Mouse (Mus musculus) ES-E14 (cell line): Measurements from ENCODE around the gene Bik. TPM values are rescaled to one million over a fixed set of nuclear protein-coding genes. Genes with fewer than 3 reads are reported as not detected.

Experiments
- DNase-seq: peaks from one replicate; pipeline ENCODE4 v3.0.0-alpha.2; 2013; ENCODE audit warnings: low read depth, low spot score
- H3K27ac ChIP-seq: 2 replicates; pipeline ENCODE4 v1.5.1; 2012; ENCODE audit warnings: low read depth, mild to moderate bottlenecking, low read length, moderate library complexity, mixed read lengths; ENCODE audit not compliant: poor library complexity, insufficient read depth, severe bottlenecking
- H3K36me3 ChIP-seq: 2 replicates; pipeline ENCODE4 v1.6.1; 2012; ENCODE audit warnings: mild to moderate bottlenecking, low read length, moderate library complexity, mixed read lengths; ENCODE audit not compliant: control insufficient read depth, poor library complexity, insufficient read depth, severe bottlenecking
- H3K4me1 ChIP-seq, 2 experiments: fragments of 150-350 bp in 1 of 2; sonication (generic) in 1 of 2; 2 replicates each; pipeline ENCODE4 v1.6.1; 2012; ENCODE audit warnings: low read length in 2 of 2, mild to moderate bottlenecking in 1 of 2, mixed read lengths in 1 of 2; ENCODE audit not compliant: control insufficient read depth in 2 of 2, insufficient read depth in 2 of 2, poor library complexity in 1 of 2
- H3K4me3 ChIP-seq, 2 experiments: fragments of 150-350 bp in 1 of 2; sonication (generic) in 1 of 2; 2 replicates each; pipeline ENCODE4 v1.5.1; 2012; ENCODE audit warnings: low read length in 2 of 2, low read depth in 1 of 2, mild to moderate bottlenecking in 1 of 2, mixed read lengths in 1 of 2; ENCODE audit not compliant: insufficient read depth in 1 of 2, poor library complexity in 1 of 2, severe bottlenecking in 1 of 2
- H3K9ac ChIP-seq: 2 replicates; pipeline ENCODE4 v1.6.1; 2012; ENCODE audit warnings: low read depth, mild to moderate bottlenecking, low read length, mixed read lengths; ENCODE audit not compliant: poor library complexity, insufficient read depth, severe bottlenecking
- H3K9me3 ChIP-seq: fragments of 150-350 bp; sonication (generic); 2 replicates; pipeline ENCODE4 v1.6.1; 2012; ENCODE audit warnings: low read depth, mild to moderate bottlenecking, low read length; ENCODE audit not compliant: control insufficient read depth, insufficient read depth
- CHD2 ChIP-seq: IDR thresholded peaks from 2 replicates; pipeline ENCODE4 v1.6.1; 2014; ENCODE audit warnings: mild to moderate bottlenecking, low read depth, low read length, inconsistent platforms
- HCFC1 ChIP-seq: IDR thresholded peaks from 2 replicates; pipeline ENCODE4 v1.6.1; 2012; ENCODE audit warnings: low read length, inconsistent platforms, borderline replicate concordance; ENCODE audit not compliant: insufficient read depth
- MAFK ChIP-seq: IDR thresholded peaks from 2 replicates; pipeline ENCODE4 v1.6.1; 2014; ENCODE audit warnings: mild to moderate bottlenecking, low read depth, low read length, inconsistent platforms; ENCODE audit not compliant: insufficient read depth
- ZC3H11A ChIP-seq: IDR thresholded peaks from 2 replicates; pipeline ENCODE4 v1.6.1; 2012; ENCODE audit warnings: low read depth, mild to moderate bottlenecking, inconsistent platforms, low read length, borderline replicate concordance
- ZNF384 ChIP-seq: IDR thresholded peaks from 2 replicates; pipeline ENCODE4 v1.6.1; 2012; ENCODE audit warnings: low read depth, low read length, inconsistent platforms
- in situ Hi-C, 2 experiments: fragments of 600-800 bp; cut with MboI; formaldehyde crosslinking; loops; one replicate each; pipeline ENCODE4 v1.15.1; 2025; ENCODE audit warnings: low sequenced_read_pairs in 2 of 2, inconsistent platforms in 1 of 2; ENCODE audit not compliant: unreplicated experiment in 2 of 2
- total RNA-seq: library from RNA; depleted of rRNA; stranded (reverse); fragments of 300-350 nt; gene quantifications from 2 replicates; pipeline ENCODE4 v1.2.3, GENCODE M21; 2012

Gene Bik
- total RNA-seq, 1 experiment: 2.5 TPM

- in situ Hi-C loops: no loop called here
- TF ChIP-seq ZNF384 (no peak), HCFC1 (no peak), CHD2 (no peak), ZC3H11A (no peak), MAFK (no peak)
- H3K4me3 ChIP-seq: no peak overlapping the region
- no peak overlapping the region for H3K9ac ChIP-seq
- peaks cover 7% of the 10 kb centered on the region; the same call in 1 of the 2 replicates for H3K36me3 ChIP-seq
- H3K4me1 ChIP-seq: peaks cover 0 to 7% of the 10 kb centered on the region in 2 experiments; a peak in 2 of 4 replicates
- DNase-seq: no peak
- H3K9me3 ChIP-seq: no peaks in the 10 kb centered on the region
- no peak overlapping the region for H3K27ac ChIP-seq
Measured at GRCm38 (mm10) chr15:83493856-83494571, 32.6 kb upstream of the Bik start.

GRCm38 (mm10) chr15:83494572-83494920 lies 32.1 kb upstream of the Bik start:
- TF ChIP-seq CHD2 (no peak), MAFK (no peak), ZNF384 (no peak), ZC3H11A (no peak), HCFC1 (no peak)
- in situ Hi-C loops: no loop called here
- DNase-seq: no peak
- H3K4me1 ChIP-seq: peaks cover 0 to 4% of the 10 kb centered on the region in 2 experiments; a peak in 2 of 4 replicates
- peaks cover 7% of the 10 kb centered on the region; the same call in 1 of the 2 replicates for H3K36me3 ChIP-seq
- no peak overlapping the region for H3K9ac ChIP-seq
- H3K4me3 ChIP-seq: no peak overlapping the region
- no peaks in the 10 kb centered on the region for H3K9me3 ChIP-seq
- H3K27ac ChIP-seq: no peak overlapping the region

GRCm38 (mm10) chr15:83495195-83495594 lies 31.5 kb upstream of the Bik start:
- no peak for TF ChIP-seq ZNF384
- 0 out of 2 replicates have a peak, but pooled peaks have one; percentile 26 for TF ChIP-seq MAFK
- peaks cover 7% of the 10 kb centered on the region; the same call in 1 of the 2 replicates for H3K36me3 ChIP-seq
- in situ Hi-C loops: no loop called here
- no peak overlapping the region for H3K4me3 ChIP-seq
- no peaks in the 10 kb centered on the region for H3K9me3 ChIP-seq
- H3K9ac ChIP-seq: no peak overlapping the region
- no peak for DNase-seq
- peaks cover 0 to 4% of the 10 kb centered on the region in 2 experiments; a peak in 2 of 4 replicates for H3K4me1 ChIP-seq
- H3K27ac ChIP-seq: no peak overlapping the region

DNA sequence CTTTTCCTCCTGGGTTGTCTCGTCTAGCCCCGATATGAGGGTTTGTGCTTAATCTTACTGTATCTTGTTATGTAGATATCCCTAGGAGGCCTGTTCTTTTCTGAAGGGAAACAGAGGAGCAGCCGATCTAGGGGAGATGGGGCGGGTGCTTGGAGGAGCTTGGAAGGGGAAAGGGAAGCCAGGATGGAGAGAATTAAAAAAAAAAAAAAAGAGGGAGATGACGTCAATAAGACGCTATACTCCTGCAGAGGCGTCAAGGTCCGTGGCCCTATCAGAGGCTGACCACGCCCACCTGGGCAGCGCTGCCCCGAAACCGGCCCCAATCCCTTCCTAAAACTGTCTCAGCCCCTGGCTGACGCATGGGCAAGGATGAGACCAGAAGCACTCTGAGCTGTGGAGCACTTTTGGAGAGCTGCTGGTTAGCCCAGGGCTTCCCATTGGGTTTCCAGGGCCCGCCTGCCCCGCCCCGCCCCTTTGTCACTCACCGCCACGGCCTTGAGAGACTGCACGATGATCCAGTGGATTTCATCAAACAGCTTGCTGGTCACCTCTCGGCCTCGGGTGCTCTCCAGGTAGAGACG lies 30.8 kb upstream of the Bik start:
- peak overlapping the region; percentile 5 to 21; a peak in 2 of 4 replicates for H3K4me3 ChIP-seq
- in situ Hi-C loops: no loop called here

More for the DNA sequence above, 30.8 kb upstream of the Bik start:
- peaks cover 0 to 4% of the 10 kb centered on the region in 2 experiments; a peak in 2 of 4 replicates for H3K4me1 ChIP-seq
- no peaks in the 10 kb centered on the region for H3K9me3 ChIP-seq
- peak; percentile 93 for TF ChIP-seq ZNF384
- TF ChIP-seq HCFC1: no peak
- H3K27ac ChIP-seq: no peak overlapping the region
- H3K36me3 ChIP-seq: peaks cover 7% of the 10 kb centered on the region; the same call in 1 of the 2 replicates
- no peak for DNase-seq
- H3K9ac ChIP-seq: peak overlapping the region; percentile 39
